Mouse (Mus musculus): ENCODE results near the gene 2810004N23Rik.
A peak's percentile ranks its signal among the peaks of the same experiment; 100 is the strongest.
"Not testable (repeated sequence)": the region's sequence is repeated elsewhere in the genome, so short reads cannot be mapped to it uniquely, and the experiment has no call there.

2810004N23Rik gene

DNA sequence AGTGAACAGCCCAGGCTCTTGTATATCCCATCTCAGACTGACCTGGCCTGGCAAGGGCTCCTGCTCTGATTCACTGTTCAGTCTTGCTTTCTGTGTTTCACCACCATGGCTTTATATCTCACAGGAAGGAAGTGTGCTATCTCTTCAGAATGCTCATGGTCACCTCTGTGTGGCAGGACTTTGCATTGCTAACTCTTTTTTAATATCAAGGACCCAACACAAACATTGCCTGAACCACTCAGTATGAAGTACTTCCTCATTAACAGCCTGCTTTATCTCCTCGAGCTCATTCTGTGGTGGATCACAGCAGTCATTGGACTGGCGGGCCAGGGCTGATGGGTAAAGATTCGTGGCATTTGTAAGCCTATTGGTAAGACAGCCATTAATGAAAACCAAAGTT, 3.7 kb upstream of the 2810004N23Rik start:
- no peak for DNase-seq (ENCODE audit: low read depth, low spot score)

DNA sequence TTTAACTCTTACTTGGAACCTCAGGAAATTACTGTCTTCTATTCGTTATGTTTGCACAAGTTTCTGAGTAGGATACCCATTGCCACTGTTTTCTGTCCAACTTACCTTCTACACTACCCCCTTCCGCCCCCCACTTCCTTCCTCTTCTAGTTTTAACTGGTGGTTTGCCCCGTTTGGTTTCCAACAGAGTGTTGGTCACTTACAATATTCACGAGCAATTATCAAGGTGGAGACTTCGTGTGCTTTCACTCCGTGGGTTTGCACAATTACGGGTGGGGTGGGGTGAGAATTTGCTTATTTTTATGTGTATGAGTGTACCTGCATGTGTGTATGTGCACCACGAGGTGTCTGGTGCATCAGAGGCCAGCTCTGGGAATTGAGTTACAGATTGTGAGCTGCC, 809 bp upstream of the 2810004N23Rik start:
- DNase-seq (ENCODE audit: low read depth, low spot score) = peak; percentile 34

DNA sequence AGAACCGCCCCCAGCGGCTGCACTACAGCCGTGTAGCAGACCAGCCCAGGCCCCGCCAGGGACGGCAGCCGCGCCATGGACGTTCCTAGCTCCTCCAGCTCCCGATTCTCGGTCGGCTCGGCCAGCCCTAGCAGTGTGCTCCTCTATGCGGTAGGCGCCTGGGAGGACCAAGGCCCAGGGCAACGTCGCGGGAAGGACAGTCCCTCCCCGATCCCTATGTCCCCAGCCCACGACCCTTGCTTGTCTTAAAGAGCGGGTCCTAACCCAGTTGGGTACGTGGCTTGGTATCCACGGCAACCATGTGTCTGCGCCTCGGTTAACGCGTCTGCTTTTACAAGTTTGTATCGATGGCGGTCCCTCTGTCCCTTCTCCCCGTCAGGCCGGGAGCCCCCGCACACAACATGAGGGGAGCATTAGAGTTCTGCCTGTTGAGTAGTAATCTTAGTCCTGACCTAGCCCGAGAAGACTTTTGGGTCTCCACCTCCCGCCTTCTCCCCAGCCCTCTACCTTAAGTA, 300 bp upstream of the 2810004N23Rik start:
- DNase-seq (ENCODE audit: low read depth, low spot score) = no peak

DNA sequence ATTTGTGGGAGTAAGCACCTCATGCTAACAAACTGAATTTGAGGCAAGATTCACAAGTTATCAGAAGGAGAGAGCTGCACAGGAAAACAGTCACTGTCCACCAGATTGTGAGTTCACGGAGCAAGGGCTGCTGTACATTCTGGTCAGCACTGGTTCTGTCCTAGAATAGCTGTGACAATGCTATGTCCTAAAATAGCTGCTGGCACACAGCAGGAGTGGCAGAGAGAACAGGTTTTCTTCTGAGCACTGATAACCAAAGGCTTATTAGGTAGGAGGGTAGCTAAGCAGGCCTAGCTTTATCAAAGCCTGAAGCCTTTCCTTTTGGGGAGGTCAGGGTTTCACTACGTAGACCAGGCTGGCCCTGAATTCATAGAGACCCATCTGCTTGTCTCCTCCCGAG, 2.7 kb downstream of the 2810004N23Rik start:
- no peak for DNase-seq (ENCODE audit: low read depth, low spot score)

DNA sequence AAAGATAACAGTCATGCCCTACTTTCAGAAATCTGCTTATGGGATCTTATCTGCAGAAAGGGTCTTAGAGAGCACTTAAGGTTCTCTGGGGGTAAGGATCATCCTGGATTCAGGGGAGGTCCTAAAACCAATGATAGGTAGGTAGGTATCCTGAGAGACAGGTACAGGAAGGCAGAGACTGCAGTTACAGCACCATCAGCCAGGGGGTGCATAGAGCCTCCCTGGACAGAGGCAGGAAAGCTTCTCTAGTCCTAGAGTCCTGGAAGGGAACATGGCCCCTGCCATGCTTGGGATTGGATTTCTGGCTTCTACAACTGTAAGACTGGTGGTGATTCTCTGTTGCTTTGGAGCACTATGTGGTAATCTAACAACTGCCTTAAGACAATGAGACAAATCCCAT, 3.5 kb downstream of the 2810004N23Rik start:
- DNase-seq (ENCODE audit: low read depth, low spot score) = peak; percentile 56

DNA sequence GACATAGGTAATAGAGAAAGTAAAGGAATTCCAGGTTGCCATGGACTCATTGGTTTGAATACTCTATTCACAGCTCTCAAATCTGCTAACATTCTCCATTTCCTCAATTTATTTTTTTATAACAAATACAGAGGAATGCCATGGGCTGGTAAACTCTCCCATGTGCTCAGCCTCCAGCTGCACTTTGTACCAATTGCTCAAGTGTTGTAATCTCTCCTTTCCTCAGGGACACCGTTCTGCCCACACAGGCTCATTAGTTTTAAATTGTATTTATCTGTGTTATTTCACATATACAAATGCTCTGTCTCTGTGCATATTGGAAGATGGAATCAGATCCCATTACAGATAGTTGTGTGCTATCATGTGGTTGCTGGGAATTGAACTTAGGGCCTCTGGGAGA, 9.4 kb downstream of the 2810004N23Rik start:
- no peak for DNase-seq (ENCODE audit: low read depth, low spot score)

DNA sequence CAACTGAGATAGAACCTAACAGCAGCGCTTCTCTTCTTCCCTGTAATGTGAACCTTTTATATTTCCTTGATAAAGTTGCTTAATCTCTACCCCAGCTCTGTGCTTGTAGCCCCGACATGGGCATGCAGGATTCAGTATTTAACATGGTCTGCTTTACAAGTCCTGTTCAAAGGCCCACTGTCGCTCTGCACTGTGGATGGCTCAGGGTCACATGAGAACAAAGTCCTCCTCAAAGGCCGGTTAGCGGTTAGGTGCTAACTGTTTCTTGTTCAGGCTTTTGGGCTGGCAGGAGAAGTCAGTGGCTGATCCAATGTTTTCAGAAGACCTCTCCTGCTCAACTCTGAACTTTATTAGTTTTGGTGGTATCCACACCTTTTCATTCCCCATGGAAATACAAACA, 17.3 kb downstream of the 2810004N23Rik start:
- no peak for DNase-seq (ENCODE audit: low read depth, low spot score)

DNA sequence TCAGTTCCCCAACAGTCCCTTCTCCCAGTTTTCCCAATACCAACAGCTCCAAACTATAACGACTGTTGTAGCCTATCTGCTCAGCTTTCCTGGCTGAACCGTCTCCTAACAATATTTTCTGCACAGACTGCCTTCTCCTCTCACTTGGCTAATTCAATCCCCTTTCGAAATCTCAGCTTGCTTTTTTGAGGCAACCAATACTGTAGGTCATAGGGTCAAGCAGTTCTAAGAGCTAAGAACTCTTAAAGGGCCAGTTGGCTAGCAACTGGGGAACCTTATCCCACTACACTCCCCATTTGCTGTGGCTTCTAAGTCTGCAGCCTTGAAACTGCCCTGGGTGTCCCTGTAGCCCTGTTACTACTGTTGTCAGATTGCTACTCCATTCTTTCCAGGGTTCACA, 17.8 kb downstream of the 2810004N23Rik start:
- DNase-seq (ENCODE audit: low read depth, low spot score) = no peak

DNA sequence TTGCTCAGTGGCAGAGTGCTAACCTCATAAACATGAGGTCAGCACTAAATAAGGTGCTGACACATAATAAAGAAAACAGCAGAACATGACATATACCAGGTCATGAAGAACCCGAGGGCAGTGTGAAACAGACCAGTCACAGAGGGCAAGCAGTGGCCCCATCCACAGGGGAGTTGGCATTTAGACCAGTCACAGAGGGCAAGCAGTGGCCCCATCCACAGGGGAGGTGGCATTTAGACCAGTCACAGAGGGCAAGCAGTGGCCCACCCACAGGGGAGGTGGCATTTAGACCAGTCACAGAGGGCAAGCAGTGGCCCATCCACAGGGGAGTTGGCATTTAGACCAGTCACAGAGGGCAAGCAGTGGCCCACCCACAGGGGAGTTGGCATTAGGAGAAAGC, 20.0 kb downstream of the 2810004N23Rik start:
- DNase-seq (ENCODE audit: low read depth, low spot score) = not testable (repeated sequence)

DNA sequence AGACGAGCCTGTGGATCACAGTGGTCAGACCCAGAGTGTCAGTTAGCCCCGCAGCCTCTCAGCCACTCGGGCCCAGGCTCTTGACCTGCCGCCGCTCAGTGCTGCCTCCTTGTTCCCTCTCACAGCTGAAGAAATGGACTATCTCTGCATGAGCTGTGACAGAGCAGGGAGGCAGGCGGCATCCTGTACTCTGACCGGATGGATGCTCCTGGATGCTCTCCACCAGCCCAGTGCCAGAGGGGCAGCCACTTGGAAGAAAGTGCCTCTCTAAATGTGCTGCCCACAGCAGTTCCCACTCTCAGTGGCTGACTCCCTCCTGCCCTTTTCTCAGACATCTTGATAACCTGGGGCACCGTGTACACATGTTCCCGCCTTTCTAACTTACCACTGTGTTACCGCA, 21.1 kb downstream of the 2810004N23Rik start:
- DNase-seq (ENCODE audit: low read depth, low spot score) = no peak

DNA sequence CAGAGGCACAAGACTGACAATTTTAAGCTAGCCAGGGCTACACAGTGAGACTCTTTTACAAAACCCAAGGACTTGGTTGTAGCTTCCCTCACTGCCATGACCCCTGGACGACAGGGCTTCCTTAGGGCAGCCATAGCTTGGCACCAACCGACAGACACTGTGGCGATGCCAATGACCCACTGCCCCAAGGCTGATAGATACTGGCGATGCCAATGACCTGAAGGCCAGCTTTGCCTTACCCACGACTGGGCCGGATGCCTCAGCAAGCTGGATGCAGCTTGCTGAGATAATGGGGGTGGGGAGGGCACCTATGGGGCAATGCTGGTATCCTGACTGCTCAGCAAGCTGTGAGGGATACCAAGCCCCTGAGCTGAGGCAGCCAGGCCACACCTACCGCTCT, 22.0 kb downstream of the 2810004N23Rik start:
- DNase-seq (ENCODE audit: low read depth, low spot score) = no peak

DNA sequence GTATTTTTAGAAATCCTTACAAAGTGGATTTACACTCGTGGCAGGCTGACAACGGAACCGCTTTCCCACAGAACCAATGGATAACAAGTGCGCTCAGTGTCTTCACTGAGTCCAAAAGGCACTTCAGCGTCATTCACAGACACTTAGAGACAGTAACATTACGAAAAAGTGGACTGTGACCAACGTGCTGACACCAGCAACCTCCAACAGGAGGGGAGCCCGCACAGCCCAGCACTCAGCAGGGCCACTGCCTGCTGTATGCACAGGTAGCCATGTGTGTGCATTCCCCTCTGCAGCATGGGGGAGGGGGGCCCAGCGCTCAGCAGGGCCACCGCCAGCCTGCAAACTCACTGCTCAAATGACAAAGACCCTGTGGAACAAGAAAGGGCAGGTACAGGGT, 23.5 kb downstream of the 2810004N23Rik start:
- DNase-seq (ENCODE audit: low read depth, low spot score) = no peak

DNA sequence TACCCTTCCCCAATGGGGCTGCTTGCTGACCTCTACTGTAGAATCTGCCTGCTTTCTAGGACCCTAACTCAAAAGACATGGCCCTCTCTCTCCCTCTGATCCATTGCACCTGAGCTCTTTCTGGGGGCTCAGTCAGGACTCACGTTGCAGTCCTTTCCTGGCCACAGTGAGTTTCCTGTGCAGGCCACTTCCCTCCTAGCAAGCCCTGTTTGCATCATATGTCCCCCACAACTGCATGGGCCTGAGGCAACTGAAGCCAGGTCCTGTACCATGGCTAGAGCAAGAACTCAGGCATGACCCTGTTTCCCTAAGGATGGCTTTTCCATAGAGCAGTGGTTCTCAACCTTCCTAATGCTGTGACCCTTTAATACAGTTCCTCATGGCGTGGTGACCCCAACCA, 25.0 kb downstream of the 2810004N23Rik start:
- no peak for DNase-seq (ENCODE audit: low read depth, low spot score)

DNA sequence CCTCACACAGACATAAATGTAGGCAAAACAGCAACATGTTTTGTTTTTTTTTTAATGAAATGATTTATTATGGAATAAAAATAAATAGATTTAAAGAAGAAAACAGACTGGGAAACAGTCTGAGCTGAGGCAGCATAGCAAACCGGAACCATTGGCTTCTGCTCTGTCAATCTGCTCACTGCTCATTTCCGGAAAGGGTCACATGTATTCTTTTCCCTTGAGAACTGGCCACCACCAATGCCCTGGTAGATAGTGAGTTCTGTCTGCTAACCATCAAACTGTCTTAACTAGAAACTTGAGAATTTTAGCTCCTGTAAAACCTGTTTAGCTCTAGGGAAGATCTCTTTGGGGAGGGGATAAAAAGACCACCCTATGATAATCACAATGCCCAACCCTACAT, 26.0 kb downstream of the 2810004N23Rik start:
- no peak for DNase-seq (ENCODE audit: low read depth, low spot score)

DNA sequence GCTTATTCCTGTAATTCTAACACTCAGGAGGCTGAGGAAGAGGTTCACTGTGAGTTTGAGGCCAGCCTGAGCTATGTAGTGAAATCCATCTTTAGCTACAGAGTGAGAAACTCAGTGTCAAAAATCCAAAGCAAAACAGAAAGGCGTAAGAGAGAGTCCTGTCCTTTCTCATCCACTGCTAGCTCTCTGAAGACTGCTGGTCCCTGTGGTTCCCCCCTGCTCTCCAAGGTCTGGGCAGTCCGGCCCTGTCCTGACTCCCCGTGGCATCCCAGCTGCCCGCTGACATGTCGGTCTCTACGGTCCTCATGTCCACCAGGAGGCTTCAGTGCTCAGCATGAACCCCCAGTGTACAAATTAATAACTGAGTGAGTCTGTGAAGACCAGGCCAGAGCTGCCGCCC, 26.6 kb downstream of the 2810004N23Rik start:
- DNase-seq (ENCODE audit: low read depth, low spot score) = no peak

DNA sequence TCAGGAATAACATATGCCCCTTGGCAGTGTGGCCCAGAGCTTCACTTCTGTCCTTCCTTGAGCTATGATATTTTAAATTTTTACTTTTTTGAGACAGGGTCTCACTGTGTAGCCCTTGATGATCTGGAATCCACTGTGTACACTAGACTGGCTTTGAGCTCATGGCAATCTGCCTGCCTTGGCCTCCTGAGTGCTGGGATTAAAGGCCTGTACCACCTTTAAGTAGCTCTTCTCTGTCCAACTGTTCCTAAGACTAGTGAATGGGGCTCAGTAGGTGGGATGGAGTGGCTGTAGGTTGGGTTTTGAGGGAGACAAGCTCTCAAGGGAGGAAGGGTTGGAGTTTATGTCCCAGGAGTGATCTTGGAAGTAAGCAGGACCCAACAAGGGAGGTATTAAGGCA, 27.1 kb downstream of the 2810004N23Rik start:
- no peak for DNase-seq (ENCODE audit: low read depth, low spot score)

DNA sequence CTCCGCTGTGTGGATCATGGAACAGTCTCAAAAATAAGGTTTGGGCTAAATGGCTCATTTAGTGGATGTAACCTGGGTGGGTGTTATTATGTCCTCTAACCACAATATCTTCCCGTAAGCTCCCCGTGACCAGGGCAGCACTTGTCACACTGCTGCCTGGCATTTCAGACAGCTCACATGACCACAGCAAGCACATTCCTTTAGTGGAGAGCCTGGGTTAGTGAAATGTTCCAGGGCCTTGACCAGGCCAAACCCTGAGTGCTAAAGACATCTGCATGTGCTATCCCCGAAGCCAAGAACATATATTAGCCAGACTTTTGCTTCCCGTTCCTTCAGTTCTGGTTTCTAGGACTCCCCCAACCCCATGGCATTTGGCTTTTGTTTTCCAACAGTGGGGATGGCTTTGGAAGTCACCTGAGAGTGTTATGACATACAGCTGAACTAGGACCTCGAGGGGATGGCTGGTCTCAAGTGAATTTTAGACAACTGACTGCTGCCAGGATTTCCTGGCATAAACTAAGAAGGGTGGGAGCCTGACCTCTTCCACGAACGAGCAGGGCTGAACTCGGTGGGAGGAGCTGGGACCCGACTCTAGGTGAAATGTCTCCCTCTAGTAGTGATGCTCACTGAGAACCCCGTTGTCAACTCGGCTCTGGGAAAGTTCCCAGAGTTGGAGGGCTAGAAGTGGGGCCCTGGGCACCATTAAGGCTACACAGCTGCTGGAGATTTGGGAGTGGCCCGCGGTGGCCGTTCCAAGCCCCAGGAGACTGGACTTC, 29.3 kb downstream of the 2810004N23Rik start:
- DNase-seq (ENCODE audit: low read depth, low spot score) = no peak

DNA sequence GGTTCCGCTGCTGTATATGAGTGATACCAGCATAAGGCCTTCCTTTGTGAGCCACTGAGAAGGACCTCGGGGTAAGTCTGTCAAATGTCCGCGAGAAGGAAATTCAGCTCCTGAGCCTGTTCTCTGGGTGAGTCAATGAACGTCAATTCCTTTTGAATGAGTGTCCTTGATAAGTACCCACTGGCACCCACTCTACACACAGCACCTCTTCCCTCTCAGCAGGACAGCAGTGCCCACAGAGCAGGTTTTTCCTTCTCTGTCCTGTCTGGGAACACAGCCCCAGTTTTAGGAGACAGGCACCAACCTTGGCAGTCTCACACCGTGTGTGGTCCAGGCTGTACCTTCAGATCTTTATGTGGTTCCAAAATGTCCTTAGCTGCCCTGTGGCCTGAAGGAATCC, 31.0 kb downstream of the 2810004N23Rik start:
- DNase-seq (ENCODE audit: low read depth, low spot score) = no peak

DNA sequence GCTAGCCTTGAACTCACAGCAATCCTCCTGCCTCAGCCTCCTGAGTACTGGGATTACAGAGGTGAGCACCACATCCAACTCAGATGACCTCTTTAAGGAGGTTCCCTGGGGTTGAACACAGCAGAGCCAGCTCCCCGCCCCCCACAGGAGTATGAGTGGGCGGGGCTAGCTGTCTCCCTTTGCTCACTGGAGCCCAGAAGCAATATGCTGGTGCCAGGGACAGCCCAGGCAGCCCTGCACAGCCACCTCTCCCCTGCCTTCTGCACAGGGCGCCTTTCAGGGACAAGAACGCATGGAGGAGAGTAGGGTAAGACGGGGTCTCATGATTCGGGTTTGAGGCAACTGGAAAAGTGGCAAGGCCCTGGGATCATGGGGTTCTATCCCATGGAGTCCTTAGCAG, 31.4 kb downstream of the 2810004N23Rik start:
- DNase-seq (ENCODE audit: low read depth, low spot score) = no peak

DNA sequence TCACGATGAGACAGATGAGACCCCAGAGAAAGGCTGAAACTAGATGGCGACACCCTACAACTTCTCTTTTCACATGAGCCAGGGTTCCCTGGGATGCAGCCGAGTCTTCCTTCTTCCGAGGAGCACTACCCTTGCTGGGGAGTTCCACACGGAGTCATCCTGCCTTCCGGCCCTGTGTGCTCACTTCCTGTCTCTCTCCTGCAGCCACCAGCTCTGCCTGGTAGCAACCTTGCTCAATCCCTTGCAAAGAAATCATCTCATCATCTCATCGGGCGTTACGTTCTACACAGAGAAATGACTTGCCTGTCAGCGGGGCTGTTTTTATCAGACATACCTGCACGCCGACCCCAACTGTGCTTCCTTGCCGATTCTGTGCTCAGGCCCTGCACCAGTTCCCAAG, 32.9 kb downstream of the 2810004N23Rik start:
- no peak for DNase-seq (ENCODE audit: low read depth, low spot score)

DNA sequence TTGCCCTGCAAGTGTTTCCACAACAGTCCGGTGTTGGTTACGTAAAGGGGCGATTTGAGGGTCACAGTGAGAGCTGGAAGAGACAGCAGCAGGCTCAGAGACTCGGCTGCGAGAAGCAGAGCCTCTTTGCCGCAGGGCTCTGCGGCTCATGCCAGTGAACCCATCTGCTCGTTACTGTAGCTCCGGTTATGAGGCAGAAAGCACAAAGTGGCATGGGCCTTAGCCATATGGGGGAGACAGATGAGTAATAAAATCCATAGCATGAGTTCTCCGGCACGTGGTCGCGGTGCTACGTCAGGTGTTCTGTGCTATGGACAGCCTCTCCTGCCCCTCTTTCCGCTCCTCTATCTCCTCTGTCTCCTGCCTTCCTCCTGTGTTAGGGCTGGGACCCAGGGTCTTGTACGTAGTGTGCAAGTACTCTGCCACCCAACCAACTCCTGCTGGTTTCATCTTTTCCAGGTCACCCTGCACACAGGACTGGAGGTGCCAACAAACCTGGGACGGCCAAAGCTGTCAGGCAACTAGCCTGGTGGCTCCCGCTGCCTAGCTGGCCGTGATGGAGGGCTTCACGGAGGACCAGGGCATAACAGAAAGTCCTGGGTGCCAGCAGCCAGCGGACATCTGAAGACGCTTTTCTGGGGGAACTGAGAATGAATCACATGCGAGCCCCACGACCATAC, 34.2 kb downstream of the 2810004N23Rik start:
- no peak for DNase-seq (ENCODE audit: low read depth, low spot score)

DNA sequence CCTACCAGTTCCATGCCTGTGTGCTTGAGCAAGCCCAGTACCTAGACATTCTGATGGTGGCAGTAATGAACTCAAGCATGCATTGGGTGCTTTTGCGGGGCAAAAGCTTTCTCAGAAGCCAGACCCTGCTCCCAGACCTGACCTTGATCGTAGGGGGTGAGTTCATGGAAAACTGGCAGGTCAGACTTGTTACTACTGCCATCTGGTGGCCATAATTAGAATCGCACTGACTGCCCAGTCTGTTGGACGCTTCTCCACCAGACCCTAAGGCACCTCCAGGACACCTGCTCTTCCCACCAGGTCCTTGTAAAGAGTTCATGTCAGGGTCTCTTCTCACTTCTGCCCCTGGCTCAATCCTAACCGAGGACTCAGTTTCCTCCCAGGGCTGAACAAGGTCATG, 35.5 kb downstream of the 2810004N23Rik start:
- DNase-seq (ENCODE audit: low read depth, low spot score) = peak; percentile 37

DNA sequence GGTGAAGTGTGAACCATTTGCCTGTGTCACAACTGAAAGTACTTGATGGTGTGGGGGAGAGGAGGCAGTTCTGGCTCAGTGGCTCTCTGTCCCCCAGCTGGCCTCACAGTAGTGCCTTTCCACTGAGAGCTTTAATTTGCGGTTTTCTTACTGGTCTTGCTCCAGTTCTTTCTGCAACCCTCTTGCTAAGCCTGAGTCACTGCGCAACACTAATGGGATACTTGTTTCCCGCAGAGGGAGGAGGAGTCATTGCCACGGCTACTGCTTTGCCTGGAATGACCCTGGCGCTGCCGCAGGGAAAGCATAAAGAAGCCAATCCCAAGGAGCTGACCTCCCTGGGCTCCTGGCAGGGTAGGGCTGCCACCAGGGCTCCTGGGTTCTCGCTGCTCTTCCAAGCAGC, 36.3 kb downstream of the 2810004N23Rik start:
- no peak for DNase-seq (ENCODE audit: low read depth, low spot score)

All from CD4-positive helper T cell, adult 2 months (primary cell).